Mouse (Mus musculus) MEL (cell line): Measurements from ENCODE around the gene Kdelc1. TPM values are rescaled to one million over a fixed set of nuclear protein-coding genes. Genes with fewer than 3 reads are reported as not detected.

ENCODE experiments used
- DNase-seq: peaks from one replicate; pipeline ENCODE4 v3.0.0; 2011; ENCODE audit warnings: low read depth, low spot score
- H3K27ac ChIP-seq: 2 replicates; pipeline ENCODE4 v1.5.1; 2012; ENCODE audit warnings: low read depth, mild to moderate bottlenecking, control low read depth, low read length, moderate library complexity; ENCODE audit not compliant: control insufficient read depth
- H3K27me3 ChIP-seq, 2 experiments: fragments of 150-350 bp in 1 of 2; sonication (generic) in 1 of 2; 2 replicates each; pipeline ENCODE4 v1.6.1; 2012; ENCODE audit warnings: low read length in 2 of 2, mild to moderate bottlenecking in 2 of 2, improper control_type of control experiment in 1 of 2, moderate library complexity in 1 of 2; ENCODE audit not compliant: insufficient read depth in 2 of 2, control insufficient read depth in 1 of 2
- H3K36me3 ChIP-seq, 2 experiments: 2 replicates each; pipeline ENCODE4 v1.6.1; 2012 to 2014; ENCODE audit warnings: low read length in 2 of 2, improper control_type of control experiment in 1 of 2, inconsistent platforms in 1 of 2, mild to moderate bottlenecking in 1 of 2; ENCODE audit not compliant: insufficient read depth in 2 of 2, control insufficient read depth in 1 of 2
- H3K4me1 ChIP-seq, 2 experiments: fragments of 150-350 bp in 1 of 2; sonication (generic) in 1 of 2; 2 replicates each; pipeline ENCODE4 v1.6.1; 2012; ENCODE audit warnings: low read length in 2 of 2, improper control_type of control experiment in 1 of 2, mild to moderate bottlenecking in 1 of 2; ENCODE audit not compliant: insufficient read depth in 2 of 2, control insufficient read depth in 1 of 2
- H3K4me3 ChIP-seq, 2 experiments: fragments of 150-350 bp in 1 of 2; sonication (generic) in 1 of 2; 2 replicates each; pipeline ENCODE4 v1.5.1; 2012; ENCODE audit warnings: low read depth in 2 of 2, low read length in 2 of 2, mild to moderate bottlenecking in 2 of 2, moderate library complexity in 2 of 2, control low read depth in 1 of 2, improper control_type of control experiment in 1 of 2; ENCODE audit not compliant: control insufficient read depth in 1 of 2, insufficient read depth in 1 of 2
- H3K79me2 ChIP-seq: 2 replicates; pipeline ENCODE4 v1.6.1; 2012; ENCODE audit warnings: mild to moderate bottlenecking, low read length, moderate library complexity; ENCODE audit not compliant: control insufficient read depth, poor library complexity, insufficient read depth
- H3K9ac ChIP-seq: 2 replicates; pipeline ENCODE4 v1.6.1; 2012; ENCODE audit warnings: low read depth, mild to moderate bottlenecking, control low read depth, low read length, moderate library complexity; ENCODE audit not compliant: control insufficient read depth, poor library complexity, severe bottlenecking
- H3K9me3 ChIP-seq: fragments of 150-350 bp; sonication (generic); replicated peaks from 2 replicates; pipeline ENCODE4 v1.6.1; 2012; ENCODE audit warnings: mild to moderate bottlenecking, low read length, improper control_type of control experiment, moderate library complexity; ENCODE audit not compliant: insufficient read depth
- BHLHE40 ChIP-seq: IDR thresholded peaks from 2 replicates; pipeline ENCODE4 v1.6.1; 2012; ENCODE audit warnings: low read depth, mild to moderate bottlenecking, inconsistent platforms, low read length, improper control_type of control experiment, borderline replicate concordance
- CHD1 ChIP-seq: IDR thresholded peaks from 2 replicates; pipeline ENCODE4 v1.6.1; 2012; ENCODE audit warnings: low read depth, mild to moderate bottlenecking, inconsistent platforms, low read length, improper control_type of control experiment
- CHD2 ChIP-seq: IDR thresholded peaks from 2 replicates; pipeline ENCODE4 v1.6.1; 2011; ENCODE audit warnings: low read length, improper control_type of control experiment
- CTCF ChIP-seq, 3 experiments: IDR thresholded peaks in 2 of 3; conservative IDR thresholded peaks in 1 of 3; 2 replicates each; pipeline ENCODE4 v1.5.1; 2011 to 2012; ENCODE audit warnings: low read length in 3 of 3, low read depth in 2 of 3, mild to moderate bottlenecking in 2 of 3, improper control_type of control experiment in 1 of 3, inconsistent platforms in 1 of 3, mixed read lengths in 1 of 3, moderate library complexity in 1 of 3; ENCODE audit not compliant: control insufficient read depth in 1 of 3, insufficient read depth in 1 of 3, poor library complexity in 1 of 3, severe bottlenecking in 1 of 3
- E2F4 ChIP-seq: IDR thresholded peaks from 2 replicates; pipeline ENCODE4 v1.6.1; 2011; ENCODE audit warnings: low read depth, low read length, improper control_type of control experiment, borderline replicate concordance
- GATA1 ChIP-seq: IDR thresholded peaks from 2 replicates; pipeline ENCODE4 v1.6.1; 2011; ENCODE audit warnings: low read depth, low read length, improper control_type of control experiment
- HCFC1 ChIP-seq: IDR thresholded peaks from 2 replicates; pipeline ENCODE4 v1.6.1; 2012; ENCODE audit warnings: low read depth, mild to moderate bottlenecking, inconsistent platforms, low read length, improper control_type of control experiment, moderate library complexity
- MAFK ChIP-seq: IDR thresholded peaks from 2 replicates; pipeline ENCODE4 v1.6.1; 2011; ENCODE audit warnings: low read depth, mild to moderate bottlenecking, low read length, improper control_type of control experiment, borderline replicate concordance
- MAX ChIP-seq: IDR thresholded peaks from 2 replicates; pipeline ENCODE4 v1.6.1; 2011; ENCODE audit warnings: low read length, improper control_type of control experiment
- MYB ChIP-seq: IDR thresholded peaks from 2 replicates; pipeline ENCODE4 v1.6.1; 2011; ENCODE audit warnings: mild to moderate bottlenecking, low read depth, low read length, improper control_type of control experiment
- MYC ChIP-seq: IDR thresholded peaks from 2 replicates; pipeline ENCODE4 v1.6.1; 2011; ENCODE audit warnings: low read depth, mild to moderate bottlenecking, low read length, improper control_type of control experiment, moderate library complexity
- NRF1 ChIP-seq: IDR thresholded peaks from 2 replicates; pipeline ENCODE4 v1.6.1; 2014; ENCODE audit warnings: low read depth, mild to moderate bottlenecking, inconsistent platforms, low read length, improper control_type of control experiment, moderate library complexity; ENCODE audit not compliant: poor library complexity, insufficient read depth, severe bottlenecking
- POLR2A ChIP-seq, 2 experiments: IDR thresholded peaks; 2 replicates each; pipeline ENCODE4 v1.6.1; 2011 to 2012; ENCODE audit warnings: low read length in 2 of 2, mild to moderate bottlenecking in 2 of 2, control low read depth in 1 of 2, improper control_type of control experiment in 1 of 2, low read depth in 1 of 2, moderate library complexity in 1 of 2; ENCODE audit not compliant: control insufficient read depth in 1 of 2, insufficient read depth in 1 of 2, poor library complexity in 1 of 2
- RAD21 ChIP-seq: IDR thresholded peaks from 2 replicates; pipeline ENCODE4 v1.6.1; 2011; ENCODE audit warnings: mild to moderate bottlenecking, low read depth, low read length, improper control_type of control experiment
- RCOR1 ChIP-seq: IDR thresholded peaks from 2 replicates; pipeline ENCODE4 v1.6.1; 2012; ENCODE audit warnings: low read depth, mild to moderate bottlenecking, inconsistent platforms, low read length, improper control_type of control experiment
- SIN3A ChIP-seq: IDR thresholded peaks from 2 replicates; pipeline ENCODE4 v1.6.1; 2012; ENCODE audit warnings: low read length, improper control_type of control experiment, inconsistent platforms
- SMC3 ChIP-seq: IDR thresholded peaks from 2 replicates; pipeline ENCODE4 v1.6.1; 2011; ENCODE audit warnings: low read depth, low read length, improper control_type of control experiment
- TBP ChIP-seq: IDR thresholded peaks from 2 replicates; pipeline ENCODE4 v1.8.0; 2011; ENCODE audit warnings: low read depth, low read length, improper control_type of control experiment
- USF2 ChIP-seq, 2 experiments: IDR thresholded peaks; 2 replicates each; pipeline ENCODE4 v1.6.1; 2011 to 2012; ENCODE audit warnings: improper control_type of control experiment in 2 of 2, low read length in 2 of 2, borderline replicate concordance in 1 of 2, inconsistent platforms in 1 of 2, low read depth in 1 of 2, mild to moderate bottlenecking in 1 of 2; ENCODE audit not compliant: insufficient read depth in 1 of 2
- ZC3H11A ChIP-seq: IDR thresholded peaks from 2 replicates; pipeline ENCODE4 v1.6.1; 2012; ENCODE audit warnings: low read depth, mild to moderate bottlenecking, inconsistent platforms, low read length, improper control_type of control experiment
- ZKSCAN1 ChIP-seq: IDR thresholded peaks from 2 replicates; pipeline ENCODE4 v1.6.1; 2012; ENCODE audit warnings: low read depth, mild to moderate bottlenecking, inconsistent platforms, low read length, improper control_type of control experiment, moderate library complexity
- ZMIZ1 ChIP-seq: IDR thresholded peaks from 2 replicates; pipeline ENCODE4 v1.6.1; 2012; ENCODE audit warnings: low read depth, mild to moderate bottlenecking, inconsistent platforms, low read length, improper control_type of control experiment, moderate library complexity
- ZNF384 ChIP-seq: IDR thresholded peaks from 2 replicates; pipeline ENCODE4 v1.6.1; 2012; ENCODE audit warnings: low read depth, mild to moderate bottlenecking, inconsistent platforms, low read length, improper control_type of control experiment
- polyA plus RNA-seq, 2 experiments: library from polyadenylated mRNA; stranded (reverse) in 1 of 2; unstranded in 1 of 2; fragments of >175 nt in 1 of 2; fragments of >200 nt in 1 of 2; gene quantifications; 2 replicates each; pipeline versions ENCODE4 v1.2.1 to v1.2.4; 2012; ENCODE audit warnings: low replicate concordance in 2 of 2, low read depth in 1 of 2; ENCODE audit not compliant: insufficient read length in 2 of 2, insufficient read depth in 1 of 2, missing spikeins in 1 of 2
- total RNA-seq: library from RNA; depleted of rRNA; stranded (reverse); fragments of 300-350 nt; gene quantifications from 2 replicates; pipeline ENCODE4 v1.2.3, GENCODE M21; 2012

Kdelc1 gene
- total and polyA plus RNA-seq, 3 experiments = 17.6 to 28.7 TPM; not detected in 1

- H3K79me2 ChIP-seq = peaks cover 14% of the 10 kb centered on the region
- TF ChIP-seq CTCF (IDR thresholded peaks at IDR 0.05 in 2 of 3, conservative IDR thresholded peaks at IDR 0.05 in 1 of 3; ENCODE audit: control insufficient read depth in 1 of 3, insufficient read depth in 1 of 3, low read depth in 2 of 3, low read length in 3 of 3, poor library complexity in 1 of 3, severe bottlenecking in 1 of 3) = no peak
- TF ChIP-seq, all 39 proteins: peak for 0
- peaks cover 2 to 4% of the 10 kb centered on the region in 2 experiments; a peak in 2 of 4 replicates for H3K4me1 ChIP-seq
- H3K9ac ChIP-seq = no peak overlapping the region
- no peaks in the 10 kb centered on the region for H3K27me3 ChIP-seq
- no peak overlapping the region for H3K4me3 ChIP-seq
- no peak for DNase-seq
- peaks cover 0 to 6% of the 10 kb centered on the region in 2 experiments; a peak in 1 of 4 replicates for H3K36me3 ChIP-seq
- no peaks in the 10 kb centered on the region for H3K9me3 ChIP-seq
- no peak overlapping the region for H3K27ac ChIP-seq
Observed at GRCm38 (mm10) chr1:44122256-44122655, 3.6 kb upstream of the Kdelc1 start.

- H3K4me1 ChIP-seq = peaks cover 2 to 6% of the 10 kb centered on the region in 2 experiments; a peak in 3 of 4 replicates
- peak overlapping the region; percentile 84 for H3K9ac ChIP-seq
- H3K4me3 ChIP-seq = peak overlapping the region; percentile 78 to 99
- no peaks in the 10 kb centered on the region for H3K27me3 ChIP-seq
- no peaks in the 10 kb centered on the region for H3K9me3 ChIP-seq
- no peak for DNase-seq
- peaks cover 16% of the 10 kb centered on the region for H3K79me2 ChIP-seq
- TF ChIP-seq RCOR1 = no peak
- peak overlapping the region; percentile 76; the same call in 1 of the 2 replicates for H3K27ac ChIP-seq
- peaks cover 4 to 7% of the 10 kb centered on the region in 2 experiments for H3K36me3 ChIP-seq
Observed at GRCm38 (mm10) chr1:44120074-44120406, 1.4 kb upstream of the Kdelc1 start.

GRCm38 (mm10) chr1:44119201-44120073 lies 829 bp upstream of the Kdelc1 start:
- no peaks in the 10 kb centered on the region for H3K27me3 ChIP-seq
- DNase-seq = peak; percentile 87
- peak overlapping the region; percentile 78 to 99 for H3K4me3 ChIP-seq
- peaks cover 4 to 7% of the 10 kb centered on the region in 2 experiments for H3K36me3 ChIP-seq
- H3K9me3 ChIP-seq = no peaks in the 10 kb centered on the region
- H3K9ac ChIP-seq = peak overlapping the region; percentile 84
- peaks cover 16% of the 10 kb centered on the region for H3K79me2 ChIP-seq
- H3K27ac ChIP-seq = peak overlapping the region; percentile 76
- peaks cover 2 to 6% of the 10 kb centered on the region in 2 experiments; a peak in 3 of 4 replicates for H3K4me1 ChIP-seq
- TF ChIP-seq MYB (no peak), MYC (no peak), MAX (0 out of 2 replicates have a peak, but pooled peaks have one; percentile 11), ZC3H11A (no peak), SIN3A (peak; percentile 38; the same call in 1 of the 2 replicates), RAD21 (no peak), NRF1 (no peak), POLR2A (IDR thresholded peaks at IDR 0.05; ENCODE audit: control insufficient read depth in 1 of 2, insufficient read depth in 1 of 2, low read depth in 1 of 2, low read length in 2 of 2, poor library complexity in 1 of 2) (peak in 1 of 2 experiments; percentile 9; a peak in 2 of 4 replicates), GATA1 (no peak), TBP (no peak), HCFC1 (peak; percentile 69), BHLHE40 (no peak), ZMIZ1 (peak; percentile 58; the same call in 1 of the 2 replicates), CTCF (IDR thresholded peaks at IDR 0.05 in 2 of 3, conservative IDR thresholded peaks at IDR 0.05 in 1 of 3; ENCODE audit: control insufficient read depth in 1 of 3, insufficient read depth in 1 of 3, low read depth in 2 of 3, low read length in 3 of 3, poor library complexity in 1 of 3, severe bottlenecking in 1 of 3) (peak in 2 of 3 experiments; percentile 49 to 62; a peak in 5 of 6 replicates), USF2 (IDR thresholded peaks at IDR 0.05; ENCODE audit: borderline replicate concordance in 1 of 2, insufficient read depth in 1 of 2, low read depth in 1 of 2, low read length in 2 of 2) (no peak), MAFK (no peak), CHD2 (no peak), E2F4 (no peak), CHD1 (no peak), RCOR1 (no peak), ZKSCAN1 (no peak), ZNF384 (no peak), SMC3 (no peak)
